22 mouse cellular contexts compared by ENCODE assay signal in the genomic region with DNA sequence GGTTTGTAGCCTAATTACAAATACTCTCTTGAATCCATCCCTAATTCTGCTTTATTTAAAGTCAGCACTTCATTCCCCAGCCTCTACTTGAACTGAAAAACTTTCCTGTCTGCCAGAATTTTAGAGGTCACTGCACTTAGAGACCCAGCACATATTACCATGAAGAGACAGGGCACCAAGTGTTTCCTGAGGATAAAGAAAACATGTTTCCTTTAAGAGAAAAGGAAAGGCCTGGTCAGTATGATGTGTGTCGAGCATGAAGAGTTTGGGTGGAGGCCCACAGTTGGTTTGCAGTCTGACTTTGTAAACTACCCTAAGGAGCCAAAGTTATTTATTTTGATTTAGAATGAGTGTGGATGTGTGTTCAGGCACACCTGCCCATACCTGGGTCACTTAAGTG. TPM values are rescaled to one million over a fixed set of nuclear protein-coding genes. Genes with fewer than 3 reads are reported as not detected.
"Had no signal": no experiment of that assay in that cellular context is flagged by ENCODE, and none has a peak within 500 bp of the region (broad histone marks: within the 10 kb centered on the region; RNA-seq: fewer than 3 reads in every experiment).

No protein-coding gene starts in this region.

- H3K27ac ChIP-seq: kidney, postnatal 0 days; limb, embryonic 12.5 days; neural tube, embryonic 12.5 days had no signal

- DNase-seq: kidney, adult 11 months; kidney, adult 9 months; kidney, postnatal 36 days; lung, embryonic 14.5 days; lung, postnatal 10 days; lung, postnatal 4 days; midbrain, embryonic 14.5 days; retina, postnatal 1 day; right cerebral cortex, postnatal 4 days; spleen, adult 18-20 months; thymus, postnatal 4 days had no signal

- H3K4me2 ChIP-seq: limb, embryonic 12.5 days; lung, embryonic 14.5 days; neural tube, embryonic 12.5 days had no signal

- H3K9me3 ChIP-seq: limb, embryonic 12.5 days; neural tube, embryonic 12.5 days had no signal

- H3K4me3 ChIP-seq: limb, embryonic 12.5 days; myocyte; neural tube, embryonic 12.5 days had no signal

- H3K4me1 ChIP-seq: neural tube, embryonic 12.5 days had no signal

- H3K9ac ChIP-seq: limb, embryonic 12.5 days; lung, embryonic 14.5 days; neural tube, embryonic 12.5 days had no signal

- H3K36me3 ChIP-seq: neural tube, embryonic 12.5 days had no signal

- H3K27me3 ChIP-seq: limb, embryonic 12.5 days; neural tube, embryonic 12.5 days had no signal

RNA-seq across cellular contexts. Expression of a gene that starts 12.5 kb away (rescaled TPM):
- total RNA-seq: layer of hippocampus, adult 18-20 months; left cerebral cortex, postnatal 25 days; liver, adult 2 months; megakaryocyte-erythroid progenitor cell, adult 5-6 weeks; neutrophil, adult 5-6 weeks had no signal
- polyA plus RNA-seq: intestine, embryonic 14.5 days; kidney, postnatal 0 days; limb, embryonic 12.5 days; liver, adult 2 months; lung, embryonic 14.5 days; midbrain, embryonic 14.5 days; myocyte; neural tube, embryonic 12.5 days; stomach, embryonic 14.5 days had no signal
